Mouse (Mus musculus) CD4-positive, CD25-positive, alpha-beta regulatory T cell (primary cell): ENCODE results near the gene Gga3. TPM values are rescaled to one million over a fixed set of nuclear protein-coding genes. Genes with fewer than 3 reads are reported as not detected.

Source experiments
- polyA plus RNA-seq: library from polyadenylated mRNA; unstranded; fragments of 100-300 nt; shearing (Covaris generic); gene quantifications from one replicate; pipeline ENCODE4 v1.2.1, GENCODE M21; 2017

The Gga3 gene
- polyA plus RNA-seq = 57.3 TPM

DNA sequence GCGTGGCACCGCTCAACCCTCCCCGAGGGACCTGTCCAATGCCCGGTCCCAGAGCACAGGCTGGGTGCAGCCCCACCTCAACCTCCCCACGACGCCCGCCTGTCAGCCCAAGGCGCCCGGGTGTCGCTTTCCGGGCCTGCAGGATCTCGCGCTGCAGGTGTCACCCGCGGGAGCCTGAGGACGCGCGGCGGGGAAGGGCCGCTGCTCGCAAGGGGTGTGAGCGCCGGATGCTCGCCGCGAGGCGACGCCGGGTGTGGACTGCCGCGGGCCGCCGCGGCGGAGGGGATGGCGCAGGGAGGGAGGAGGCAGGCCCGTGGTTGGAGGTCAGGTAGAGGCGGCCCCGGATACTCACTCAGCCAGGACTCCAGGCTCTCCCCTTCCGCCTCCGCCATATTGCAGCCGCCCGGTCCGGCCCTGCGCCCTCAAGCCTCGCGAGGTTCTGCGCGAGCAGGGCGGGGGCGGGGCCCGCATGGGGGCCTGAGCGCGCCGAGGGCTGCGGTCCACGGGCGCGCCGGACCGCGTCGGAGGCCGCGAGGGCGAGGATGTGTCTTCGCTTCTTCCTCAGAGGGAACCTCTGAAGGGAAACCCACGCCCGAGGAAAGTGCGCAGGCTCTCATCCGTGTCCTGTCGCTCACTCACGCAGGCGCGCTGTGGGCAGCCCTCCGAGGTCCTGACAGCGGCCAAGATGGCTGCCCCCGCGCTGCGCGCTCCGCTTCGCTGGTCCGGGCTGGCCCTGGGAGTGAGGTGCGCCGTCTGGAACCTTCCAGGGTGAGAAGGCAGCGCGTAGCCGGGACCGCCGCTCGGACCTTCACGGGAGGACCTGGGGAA is at the start of gene Gga3, which contains the start of gene Mrps7:
TSS of gene Gga3 (minus strand) at position 576 of the 828 bp plus-strand sequence.
TSS of gene Mrps7 (plus strand) at position 450 of the 828 bp plus-strand sequence.

DNA sequence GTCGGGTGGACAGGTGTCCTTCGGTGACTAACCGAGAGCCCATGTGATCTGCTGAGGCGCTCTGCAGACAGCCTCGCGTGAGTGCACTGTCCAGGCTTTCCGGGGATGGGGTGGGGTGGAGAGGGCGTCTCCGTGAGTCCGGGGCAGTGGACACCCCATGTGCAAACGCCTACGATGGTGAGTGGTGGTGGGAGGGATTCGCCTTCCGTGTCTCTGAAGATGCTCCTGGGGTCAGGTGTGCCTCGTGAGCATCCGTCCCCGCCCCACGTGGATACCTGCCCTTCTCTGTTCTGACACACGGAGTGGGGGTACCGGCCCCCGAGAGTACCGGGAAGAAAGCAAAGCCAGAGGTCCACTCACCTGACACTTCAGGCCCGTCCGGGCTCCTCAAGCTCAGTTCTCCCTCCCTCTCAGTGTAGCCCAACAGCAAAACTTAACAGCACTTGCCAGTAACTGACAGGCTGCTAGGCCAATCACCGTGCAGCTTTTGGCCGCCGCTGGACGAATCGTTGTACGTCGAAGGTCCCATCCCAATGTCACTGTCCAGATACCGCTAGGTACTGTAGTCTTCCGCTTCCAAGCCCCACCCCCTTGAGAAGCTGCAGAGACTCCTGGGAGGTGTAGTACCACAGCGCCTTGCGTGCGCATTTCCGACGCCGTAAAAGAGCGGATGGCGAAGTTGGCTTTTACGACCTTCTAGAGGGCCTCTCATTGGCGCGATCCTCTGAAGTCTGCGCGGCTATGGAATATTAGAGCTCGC is 24.0 kb upstream of the Gga3 start, which contains the start of gene Slc25a19:
TSS of gene Slc25a19 (minus strand) at position 591 of the 760 bp plus-strand sequence.

DNA sequence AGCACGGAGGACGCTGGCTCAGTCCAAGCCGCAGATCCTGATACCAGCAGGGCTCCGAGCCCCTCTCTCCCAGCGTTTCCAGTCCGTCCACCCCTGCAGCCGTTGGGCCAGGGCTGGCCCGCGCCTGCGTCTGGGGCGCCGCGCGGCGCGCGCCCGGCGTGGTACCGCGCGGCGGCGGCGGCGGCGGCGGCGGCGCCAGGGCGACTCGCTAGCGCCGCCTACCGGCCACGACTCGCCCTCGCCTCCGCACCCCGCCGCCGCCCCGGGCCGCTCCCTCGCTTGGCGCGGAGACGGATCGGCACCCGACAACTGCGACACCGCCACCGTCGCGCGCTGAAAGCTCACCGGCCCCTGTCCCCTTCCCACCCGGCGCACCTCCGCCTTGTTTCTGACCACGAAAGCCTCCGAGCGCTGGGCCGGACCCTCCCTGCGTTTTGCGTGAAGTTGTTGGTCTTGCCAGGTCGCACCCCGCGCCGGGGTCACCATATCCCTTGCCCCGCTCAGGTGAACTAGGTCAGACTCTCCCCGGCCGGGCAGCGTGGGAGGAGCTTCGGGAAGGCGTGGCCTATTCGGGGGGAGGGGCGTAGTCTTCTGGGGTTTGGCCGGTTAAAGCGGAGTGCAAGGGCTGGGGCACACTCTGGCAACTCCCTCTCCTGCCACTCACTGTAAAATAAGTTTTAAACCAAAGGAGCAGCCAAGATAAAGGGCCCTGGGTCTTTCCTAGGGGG is 8.7 kb upstream of the Gga3 start, which contains the start of gene Mif4gd:
TSS of gene Mif4gd (minus strand) at position 560 of the 728 bp plus-strand sequence.

GRCm38 (mm10) chr11:115564064-115564809 is 39.6 kb downstream of the Gga3 start, which contains the start of gene Nup85:
Gene Nup85 (plus strand): TSS chr11:115564434.

GRCm38 (mm10) chr11:115536038-115536681 is 67.7 kb downstream of the Gga3 start, which contains the start of gene Sumo2:
Gene Sumo2 (minus strand): TSS chr11:115536276.

Other genes starting within 250 kb of the Gga3 start
- gene Hid1, start 236.3 kb downstream of the Gga3 start, polyA plus RNA-seq = 7.6 TPM
- 0.12 TPM for gene Cdr2l, start 222.1 kb downstream of the Gga3 start, polyA plus RNA-seq
- gene Mrpl58, start 200.3 kb downstream of the Gga3 start, polyA plus RNA-seq = 153 TPM
- gene Atp5h, start 184.1 kb downstream of the Gga3 start, polyA plus RNA-seq = 651 TPM
- 81.2 TPM for gene Kctd2, start 183.9 kb downstream of the Gga3 start, polyA plus RNA-seq
- not detected for gene Trim80, start 163.5 kb downstream of the Gga3 start, polyA plus RNA-seq
- 11.8 TPM for gene Slc16a5, start 141.6 kb downstream of the Gga3 start, polyA plus RNA-seq
- 98.4 TPM for gene Armc7, start 128.4 kb downstream of the Gga3 start, polyA plus RNA-seq
- 365 TPM for gene Nt5c, start 112.2 kb downstream of the Gga3 start, polyA plus RNA-seq
- 576 TPM for gene Jpt1, start 89.7 kb downstream of the Gga3 start, polyA plus RNA-seq
- gene Sumo2, start 67.8 kb downstream of the Gga3 start, polyA plus RNA-seq = 758 TPM
- 90.4 TPM for gene Nup85, start 39.6 kb downstream of the Gga3 start, polyA plus RNA-seq
- gene Mrps7, start 126 bp downstream of the Gga3 start, polyA plus RNA-seq = 63.3 TPM
- 174 TPM for gene Mif4gd, start 8.9 kb upstream of the Gga3 start, polyA plus RNA-seq
- gene Slc25a19, start 24.2 kb upstream of the Gga3 start, polyA plus RNA-seq = 63.2 TPM
- gene Grb2, start 104.5 kb upstream of the Gga3 start, polyA plus RNA-seq = 198 TPM
- gene Tmem94, start 161.4 kb upstream of the Gga3 start, polyA plus RNA-seq = 26.2 TPM
- gene Caskin2, start 209.6 kb upstream of the Gga3 start, polyA plus RNA-seq = 1.6 TPM
- gene Tsen54, start 210.7 kb upstream of the Gga3 start, polyA plus RNA-seq = 38.2 TPM
- gene Llgl2, start 220.0 kb upstream of the Gga3 start, polyA plus RNA-seq = 35.4 TPM